Mouse (Mus musculus): ENCODE results near the gene Aagab. TPM values are rescaled to one million over a fixed set of nuclear protein-coding genes. Genes with fewer than 3 reads are reported as not detected.

Gene Aagab
- polyA plus RNA-seq, 3 experiments from 2014 or later: 31.0 to 49.0 (median 47.8) TPM

DNA sequence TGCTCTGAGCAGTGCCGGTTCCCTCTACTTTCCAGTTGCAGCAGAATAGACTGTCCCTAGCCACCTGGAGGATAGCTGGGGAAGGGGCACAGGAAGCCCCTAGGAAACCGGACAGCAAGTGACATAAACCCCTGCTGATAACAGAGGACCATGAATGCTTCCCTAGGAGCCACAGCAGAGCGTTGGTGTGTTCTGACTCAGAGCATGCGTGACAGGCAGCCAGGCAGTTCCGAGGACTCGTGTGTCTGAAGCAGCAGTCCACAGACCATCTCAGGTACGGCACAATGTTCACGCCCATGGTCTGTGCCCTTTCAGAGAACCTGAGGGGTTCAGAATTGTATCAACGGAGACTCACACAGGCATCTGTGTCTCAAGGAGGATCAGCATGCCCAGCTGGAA lies 46.1 kb downstream of the Aagab start:
- ATAC-seq: no peak

- no peak for ATAC-seq
Measured at GRCm38 (mm10) chr9:63649841-63650545, 47.5 kb downstream of the Aagab start.

- ATAC-seq: no peak
Measured at GRCm38 (mm10) chr9:63650905-63651304, 48.4 kb downstream of the Aagab start.

- ATAC-seq: no peak
Measured at GRCm38 (mm10) chr9:63651594-63651993, 49.1 kb downstream of the Aagab start.

DNA sequence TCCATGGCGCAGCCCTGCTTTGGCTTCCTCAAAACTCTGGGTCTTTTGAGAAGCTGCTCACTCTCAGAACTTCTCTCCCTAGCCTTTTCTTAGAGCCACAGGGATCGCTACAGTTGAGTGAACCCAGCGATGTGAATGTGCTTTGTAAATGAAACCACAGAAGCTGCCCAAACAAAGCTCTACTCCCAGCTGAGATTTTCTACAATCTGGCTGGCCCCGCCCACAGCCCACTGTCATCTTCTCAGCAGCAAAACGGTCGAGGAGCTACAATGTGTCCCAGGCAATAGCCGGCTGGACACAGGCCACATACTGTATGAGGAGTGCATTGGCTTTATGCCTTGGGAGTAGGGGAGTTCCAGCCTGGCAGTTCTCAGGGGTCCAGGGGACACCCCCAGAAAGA lies 51.2 kb downstream of the Aagab start:
- ATAC-seq: no peak

- no peak for ATAC-seq
Measured at GRCm38 (mm10) chr9:63654575-63654974, 52.1 kb downstream of the Aagab start.

- no peak for ATAC-seq
Measured at GRCm38 (mm10) chr9:63655092-63655491, 52.6 kb downstream of the Aagab start.

DNA sequence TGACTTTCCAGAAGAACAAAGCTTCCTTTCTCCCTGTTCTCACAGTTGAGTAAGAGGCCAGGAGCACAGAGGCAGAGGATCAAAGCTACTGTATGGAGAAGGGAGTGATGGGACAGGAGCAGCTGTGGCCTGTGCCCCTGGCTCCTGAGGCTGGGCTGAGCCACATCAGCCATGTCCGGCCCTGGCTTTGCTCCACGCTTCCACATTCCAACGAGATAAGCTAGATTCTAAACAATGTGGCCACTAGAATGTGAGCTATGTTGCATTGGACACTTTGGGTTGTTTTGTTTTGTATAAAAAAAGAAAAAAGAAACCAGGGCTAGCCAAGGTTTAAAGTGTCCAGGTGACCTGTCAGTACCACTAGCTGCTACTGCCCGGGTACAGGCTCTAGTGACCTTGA lies 54.7 kb downstream of the Aagab start:
- no peak for ATAC-seq

GRCm38 (mm10) chr9:63658436-63658835 lies 56.0 kb downstream of the Aagab start:
- no peak for ATAC-seq

DNA sequence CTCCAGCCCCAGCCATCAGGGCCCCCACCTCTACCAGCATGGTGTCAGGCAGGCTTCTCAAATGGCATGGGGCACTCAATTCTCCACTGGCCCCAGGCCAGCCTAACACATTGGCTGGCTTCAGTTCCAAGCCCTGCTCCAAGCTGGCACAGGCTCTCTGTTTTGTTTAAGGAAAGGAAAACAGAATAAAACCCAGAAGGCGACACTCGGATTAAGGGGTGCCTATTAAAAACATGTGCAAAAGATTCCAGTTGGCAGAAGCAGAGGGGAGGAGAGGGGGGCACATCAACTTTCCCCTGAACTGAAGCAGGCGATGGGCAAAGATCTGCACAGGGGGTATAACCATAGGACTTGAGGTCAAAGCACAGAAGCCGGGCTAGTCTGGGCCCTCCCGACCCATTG lies 56.5 kb downstream of the Aagab start:
- no peak for ATAC-seq

DNA sequence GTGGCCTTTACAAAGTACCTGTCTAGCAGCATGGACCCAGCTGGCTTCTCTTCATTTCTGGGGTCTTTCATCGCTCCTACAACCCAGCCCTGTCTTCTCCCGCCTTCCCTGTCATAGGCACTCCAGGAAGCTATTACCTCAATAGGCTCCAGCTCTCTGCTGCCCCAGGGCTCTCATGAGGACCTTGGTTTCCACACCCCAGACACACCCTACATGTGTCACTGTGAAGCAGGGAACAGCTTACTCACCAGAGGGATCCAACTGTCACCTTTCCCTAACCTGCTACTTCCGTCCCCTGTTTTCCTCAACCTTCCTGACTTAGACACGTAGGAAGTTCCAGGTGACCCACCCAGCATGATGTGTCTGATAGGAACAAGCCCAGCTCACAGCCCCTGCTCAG lies 57.6 kb downstream of the Aagab start:
- ATAC-seq: no peak

DNA sequence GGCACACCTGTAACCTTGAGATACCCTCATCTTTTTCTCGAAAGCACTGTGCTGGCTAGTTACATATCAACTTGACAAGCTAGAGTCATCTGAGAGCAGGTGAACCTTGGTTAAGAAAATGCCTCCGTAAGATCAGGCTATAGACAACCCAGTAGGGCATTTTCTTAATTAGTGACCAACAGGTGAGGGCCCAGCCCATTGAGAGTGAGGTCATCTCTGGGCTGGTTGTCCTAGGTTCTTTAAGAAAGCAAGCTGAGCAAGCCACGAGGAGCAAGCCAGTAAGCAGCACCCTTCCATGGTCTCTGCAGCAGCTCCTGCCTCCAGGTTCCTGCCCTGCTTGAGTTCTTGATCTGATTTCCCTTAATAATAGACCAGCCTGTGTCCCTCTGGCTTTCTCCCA lies 58.2 kb downstream of the Aagab start:
- ATAC-seq: no peak

- ATAC-seq: no peak
Measured at GRCm38 (mm10) chr9:63662759-63663158, 60.3 kb downstream of the Aagab start.

GRCm38 (mm10) chr9:63663222-63663621 lies 60.8 kb downstream of the Aagab start:
- no peak for ATAC-seq

DNA sequence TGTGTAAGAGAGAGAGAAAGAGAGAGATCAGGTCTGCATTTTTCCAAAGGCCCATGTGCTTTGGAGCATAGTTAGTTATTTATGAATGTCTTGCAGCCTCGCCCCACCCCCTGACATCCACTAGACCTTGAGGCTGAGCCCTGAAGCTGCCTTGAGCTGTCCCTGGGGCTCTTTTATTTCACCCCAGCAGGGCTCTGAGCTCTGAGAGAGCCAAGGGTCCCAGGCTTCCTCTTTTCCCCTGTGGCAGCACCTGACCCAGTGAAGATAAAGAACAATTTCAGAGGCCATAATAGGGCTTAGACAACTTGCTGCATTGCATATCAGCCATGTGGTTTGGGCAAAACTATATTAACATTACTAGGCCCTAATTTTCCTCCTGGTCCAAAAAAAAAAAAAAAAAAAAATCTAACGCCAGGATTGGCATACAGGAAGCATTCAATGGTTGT lies 61.9 kb downstream of the Aagab start:
- ATAC-seq: no peak

DNA sequence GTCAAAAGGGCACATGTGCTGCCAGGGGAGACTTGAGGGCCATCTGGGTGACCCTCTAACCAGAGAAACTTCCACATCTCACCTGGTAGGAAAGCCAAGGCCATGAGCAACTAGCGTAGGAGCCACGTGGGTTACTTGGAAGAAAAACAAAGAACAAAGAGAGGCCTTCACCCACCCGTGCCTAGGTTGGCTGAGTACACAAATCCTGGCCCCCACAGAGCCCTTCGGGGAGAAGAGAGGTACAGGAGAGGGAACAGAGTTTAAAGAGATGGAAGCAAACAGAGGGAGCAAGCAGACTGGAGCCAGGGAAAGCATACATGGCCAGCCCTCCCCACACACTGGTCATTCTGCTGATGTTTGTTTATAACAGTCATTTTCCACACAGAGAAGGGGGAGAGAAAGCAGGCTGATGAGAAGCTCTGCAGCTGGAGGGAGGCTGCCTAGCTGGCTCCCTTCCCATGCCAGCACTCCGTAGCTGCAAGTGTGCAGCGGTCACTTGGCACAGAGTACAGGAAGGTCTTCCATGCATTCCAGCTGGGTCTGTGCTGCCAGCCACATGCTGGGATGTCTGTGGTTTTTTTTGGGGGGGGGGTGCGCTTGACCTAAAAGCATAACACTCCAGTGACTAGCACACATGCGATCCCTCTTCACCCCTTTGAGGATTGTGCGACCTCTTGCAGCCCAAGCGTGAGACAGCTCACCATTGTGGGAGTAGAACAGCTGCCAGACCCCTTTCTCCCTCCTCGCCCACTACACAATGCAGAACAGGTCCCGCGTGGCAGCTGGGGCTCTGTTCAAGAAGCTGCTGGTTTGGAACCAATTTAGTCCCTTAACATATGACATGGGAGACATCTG lies 62.6 kb downstream of the Aagab start:
- ATAC-seq: no peak

DNA sequence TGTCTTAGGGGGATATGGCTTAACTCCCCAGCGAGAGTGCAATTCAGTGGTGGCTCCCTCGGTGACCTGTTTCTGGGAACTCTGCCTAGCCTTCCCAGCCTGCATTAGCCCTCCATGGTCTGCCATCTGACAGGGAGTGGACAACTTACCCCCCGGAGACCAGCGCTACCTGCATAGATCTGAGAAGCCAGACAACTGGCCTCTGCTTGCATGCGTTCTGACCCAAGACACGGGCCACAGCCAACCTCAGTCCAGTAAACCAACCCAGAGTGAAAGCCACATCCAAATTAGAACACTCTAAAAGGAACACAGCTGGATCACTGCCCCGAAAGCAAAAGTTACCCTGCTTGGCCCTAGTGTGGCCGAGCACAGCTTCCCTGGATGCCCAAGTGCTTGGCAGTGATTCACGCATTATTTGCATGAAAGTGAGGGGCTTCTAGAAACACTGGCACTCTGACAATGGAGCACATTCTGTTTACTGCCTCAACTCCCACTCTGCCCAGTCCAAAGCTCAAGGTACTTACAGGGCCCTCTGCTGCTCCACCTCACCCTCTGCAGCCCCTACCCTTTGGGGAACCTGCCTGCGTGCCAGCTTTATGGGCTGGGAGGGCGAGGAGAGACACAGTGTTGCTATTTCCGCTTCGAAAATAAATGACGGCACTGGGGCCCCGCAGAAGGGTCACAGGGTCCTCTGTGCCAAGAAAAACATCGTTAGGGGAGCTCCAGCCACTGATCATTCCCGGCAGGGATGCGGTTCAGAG lies 64.3 kb downstream of the Aagab start:
- no peak for ATAC-seq

- no peak for ATAC-seq
Measured at GRCm38 (mm10) chr9:63667373-63667724, 64.9 kb downstream of the Aagab start.

DNA sequence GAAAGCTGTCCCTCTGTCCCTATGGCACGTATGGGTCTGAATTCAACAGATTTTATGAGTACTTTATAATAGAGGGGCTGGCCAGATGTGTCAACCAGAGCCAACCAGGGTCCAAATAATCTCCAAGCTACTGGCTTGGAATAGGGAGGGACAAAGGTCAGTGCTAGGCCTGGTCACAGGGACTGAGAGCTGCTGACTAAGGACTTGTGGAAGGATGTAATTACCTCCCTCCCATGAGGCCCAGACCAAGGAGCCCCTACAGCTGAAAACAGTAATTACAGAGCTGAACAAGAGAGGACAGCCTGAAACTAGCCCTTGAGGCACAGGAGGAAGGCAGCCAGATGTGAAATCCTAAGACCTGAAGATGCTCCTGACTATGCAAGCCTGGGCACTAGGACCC lies 66.2 kb downstream of the Aagab start:
- ATAC-seq: no peak

DNA sequence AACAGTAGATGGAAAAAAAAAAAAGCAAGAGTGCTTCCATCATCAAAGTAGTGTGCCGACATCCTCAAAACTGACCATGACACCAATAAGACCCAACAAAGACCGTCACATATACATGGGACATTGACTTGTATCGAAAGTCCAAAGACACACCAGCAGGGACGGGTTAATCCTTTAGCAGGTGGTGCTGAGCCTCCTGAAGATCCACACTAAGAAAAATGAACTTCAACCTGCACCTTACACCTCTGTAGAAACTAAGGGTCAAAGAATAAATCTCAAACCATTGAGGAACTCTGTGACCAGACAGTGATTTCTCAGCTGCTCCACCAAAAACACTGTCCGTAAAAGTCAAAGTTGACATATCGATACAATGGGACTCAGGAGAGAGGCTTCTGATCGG lies 67.4 kb downstream of the Aagab start:
- no peak for ATAC-seq

- no peak for ATAC-seq
Measured at GRCm38 (mm10) chr9:63672797-63673493, 70.5 kb downstream of the Aagab start.

GRCm38 (mm10) chr9:63673494-63673805 lies 71.0 kb downstream of the Aagab start:
- no peak for ATAC-seq

GRCm38 (mm10) chr9:63674613-63675012 lies 72.2 kb downstream of the Aagab start:
- ATAC-seq: no peak
